In the genomic region with DNA sequence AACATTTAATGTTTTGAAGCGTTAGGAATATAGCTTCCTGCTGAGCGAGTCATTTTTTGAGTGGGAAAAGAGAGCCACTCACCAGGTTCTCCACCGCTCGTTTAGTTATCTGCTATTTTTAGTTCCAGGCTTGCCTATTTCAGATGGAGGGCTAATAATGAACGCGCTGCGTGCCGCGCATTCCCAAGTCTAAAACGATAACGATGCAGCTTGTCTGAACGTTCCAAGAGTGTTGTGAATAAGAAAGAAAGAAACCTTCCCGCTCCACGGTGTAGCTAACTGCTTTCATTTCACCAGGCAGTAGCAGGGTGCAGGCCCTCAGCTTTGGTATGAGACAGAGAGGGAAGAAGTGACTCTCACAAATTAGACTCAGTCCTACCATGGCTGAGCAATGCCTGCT, we compare ENCODE assay signal across 10 mouse cellular contexts.
DNase-seq lines count a peak whose midpoint lies in the region; ATAC-seq and TF ChIP-seq lines count a peak whose summit lies in the region.
"Had no signal": no experiment of that assay in that cellular context is flagged by ENCODE, and none has a peak within 500 bp of the region (broad histone marks: within the 10 kb centered on the region; RNA-seq: fewer than 3 reads in every experiment).

No protein-coding gene starts in this region.

- DNase-seq in cerebellum, adult 2 months = peak; percentile 52 to 56
- DNase-seq in cerebellum, postnatal 4 days (ENCODE audit: low spot score in 2 of 2) = no peak
- DNase-seq in lung, adult 2 months = peak; percentile 4
- no peak for DNase-seq in lung, postnatal 14 days
- peak; percentile 5 for DNase-seq in right cerebral cortex, postnatal 4 days
- DNase-seq in kidney, adult 18-20 months = no peak

- H3K36me3 ChIP-seq in lung, embryonic 16.5 days (ENCODE audit: control insufficient read depth, insufficient read depth, low read length) = no peaks in the 10 kb centered on the region
- H3K36me3 ChIP-seq in kidney, embryonic 16.5 days (ENCODE audit: insufficient read depth, low read length) = no peaks in the 10 kb centered on the region

- TF ChIP-seq CTCF in cerebellum, adult 2 months (IDR thresholded peaks at IDR 0.05; ENCODE audit: borderline replicate concordance, insufficient read depth, low read depth, low read length) = no peak
- no peak for TF ChIP-seq CTCF in lung, adult 2 months (IDR thresholded peaks at IDR 0.05; ENCODE audit: insufficient read depth, low read length)

- TF ChIP-seq POLR2A in cerebellum, adult 2 months (IDR thresholded peaks at IDR 0.05; ENCODE audit: borderline replicate concordance, insufficient read depth, low read length) = no peak
- no peak for TF ChIP-seq POLR2A in lung, adult 2 months (IDR thresholded peaks at IDR 0.05; ENCODE audit: borderline replicate concordance, extremely low read depth, low read depth, low read length)

- H3K27me3 ChIP-seq in cerebellum, adult 2 months (ENCODE audit: control insufficient read depth, insufficient read depth, low read length) = no peaks in the 10 kb centered on the region
- H3K27me3 ChIP-seq in lung, embryonic 16.5 days (ENCODE audit: control insufficient read depth, insufficient read depth, low read depth, low read length) = no peaks in the 10 kb centered on the region
- H3K27me3 ChIP-seq in kidney, embryonic 16.5 days (ENCODE audit: insufficient read depth, low read length) = no peaks in the 10 kb centered on the region

- peak; percentile 73 for ATAC-seq in lung, embryonic 16.5 days (ENCODE audit: low read depth)
- no peak for ATAC-seq in kidney, embryonic 16.5 days (ENCODE audit: low FRiP score, low TSS enrichment)
- ATAC-seq: Patski had no signal

- peak overlapping the region; percentile 43; the same call in 1 of the 2 replicates for H3K27ac ChIP-seq in cerebellum, adult 2 months (ENCODE audit: insufficient read depth, low read length)
- H3K27ac ChIP-seq in lung, embryonic 16.5 days (ENCODE audit: low read length) = peak overlapping the region; percentile 87
- H3K27ac ChIP-seq in kidney, embryonic 16.5 days (ENCODE audit: low read length) = no peak overlapping the region
- H3K27ac ChIP-seq: kidney, postnatal 0 days had no signal

- peak overlapping the region; percentile 30 for H3K4me3 ChIP-seq in cerebellum, adult 2 months (replicated peaks; ENCODE audit: insufficient read depth, low read depth, low read length)
- no peak overlapping the region for H3K4me3 ChIP-seq in lung, adult 2 months (replicated peaks; ENCODE audit: extremely low read depth, low read depth, low read length)
- H3K4me3 ChIP-seq in lung, embryonic 16.5 days (ENCODE audit: low read length) = peak overlapping the region; percentile 13; the same call in 1 of the 2 replicates
- no peak overlapping the region for H3K4me3 ChIP-seq in kidney, embryonic 16.5 days (ENCODE audit: low read length)

- WGBS in cerebellum, adult 2 months = 26% methylated on average over 14 of the region's 14 CpGs
- 50% methylated on average over 14 of the region's 14 CpGs for WGBS in lung, adult 2 months
- WGBS in lung, embryonic 16.5 days = 37% methylated on average over 14 of the region's 14 CpGs
- WGBS in kidney, embryonic 16.5 days = 88% methylated on average over 14 of the region's 14 CpGs

- H3K4me1 ChIP-seq in cerebellum, adult 2 months (ENCODE audit: control insufficient read depth, insufficient read depth, low read length) = peaks cover 13% of the 10 kb centered on the region
- no peaks in the 10 kb centered on the region for H3K4me1 ChIP-seq in lung, adult 2 months (ENCODE audit: control insufficient read depth, insufficient read depth, low read length)
- peaks cover 4% of the 10 kb centered on the region for H3K4me1 ChIP-seq in lung, embryonic 16.5 days (replicated peaks; ENCODE audit: control insufficient read depth, insufficient read depth, low read length)
- no peaks in the 10 kb centered on the region for H3K4me1 ChIP-seq in kidney, embryonic 16.5 days (ENCODE audit: insufficient read depth, low read length)

- H3K9me3 ChIP-seq in lung, embryonic 16.5 days (ENCODE audit: control insufficient read depth, low read length) = no peaks in the 10 kb centered on the region
- H3K9me3 ChIP-seq in kidney, embryonic 16.5 days (ENCODE audit: low read length) = no peaks in the 10 kb centered on the region

- H3K9ac ChIP-seq in lung, embryonic 16.5 days (ENCODE audit: low read length) = no peak overlapping the region
- no peak overlapping the region for H3K9ac ChIP-seq in kidney, embryonic 16.5 days (replicated peaks; ENCODE audit: low read length)

- peak overlapping the region; percentile 31 for H3K4me2 ChIP-seq in lung, embryonic 16.5 days (ENCODE audit: low read depth, low read length)
- H3K4me2 ChIP-seq in kidney, embryonic 16.5 days (replicated peaks; ENCODE audit: low read depth, low read length) = no peak overlapping the region

Comparison
In these comparisons a context has a peak if more than half of its experiments do, and no peak if none do; other contexts are left out.
1. DNase-seq: peak in cerebellum, adult 2 months (2 of 2), lung, adult 2 months (single experiment) and right cerebral cortex, postnatal 4 days (single experiment); none in cerebellum, postnatal 4 days (0 of 2), lung, postnatal 14 days (single experiment) and kidney, adult 18-20 months (single experiment).
2. H3K4me3 ChIP-seq: peak in cerebellum, adult 2 months (single experiment) and lung, embryonic 16.5 days (single experiment); none in lung, adult 2 months (single experiment) and kidney, embryonic 16.5 days (single experiment).